Mouse (Mus musculus) C2C12 (cell line): Measurements from ENCODE around the gene Gm10226.

Experiments
- CEBPB ChIP-seq: IDR thresholded peaks from one replicate; pipeline ENCODE4 v1.6.1; 2011; ENCODE audit warnings: low read depth, mild to moderate bottlenecking, control low read depth, moderate library complexity
- CTCF ChIP-seq: IDR thresholded peaks from one replicate; pipeline ENCODE4 v1.5.1; 2011; ENCODE audit not compliant: control insufficient read depth, insufficient read depth, insufficient read length
- MAX ChIP-seq: IDR thresholded peaks from one replicate; pipeline ENCODE4 v1.6.1; 2011; ENCODE audit warnings: mild to moderate bottlenecking, control low read depth
- MYOD1 ChIP-seq: IDR thresholded peaks from one replicate; pipeline ENCODE4 v1.6.1; 2011; ENCODE audit warnings: low read depth; ENCODE audit not compliant: control insufficient read depth, insufficient read length
- USF1 ChIP-seq: IDR thresholded peaks from one replicate; pipeline ENCODE4 v1.6.1; 2011; ENCODE audit warnings: low read depth, mild to moderate bottlenecking, control low read depth, moderate library complexity

GRCm38 (mm10) chr17:21733529-21734031 is 41.9 kb downstream of the Gm10226 start:
- TF ChIP-seq CTCF (no peak), USF1 (no peak), MAX (no peak), MYOD1 (no peak), CEBPB (no peak)
